Mouse (Mus musculus) C2C12 (cell line): ENCODE measurements at regions not wholly inside any gene's neighbourhood (a gene's known extent, or its start where the extent isn't known, plus 50 kb on each side); places are given as distances from the start of the nearest gene placed in this dataset.

ENCODE experiments used
- CEBPB ChIP-seq: IDR thresholded peaks from one replicate; pipeline ENCODE4 v1.6.1; 2011; ENCODE audit warnings: low read depth, mild to moderate bottlenecking, control low read depth, moderate library complexity
- CTCF ChIP-seq: IDR thresholded peaks from one replicate; pipeline ENCODE4 v1.5.1; 2011; ENCODE audit not compliant: control insufficient read depth, insufficient read depth, insufficient read length

- TF ChIP-seq CTCF (no peak), CEBPB (no peak)
Observed at GRCm38 (mm10) chr4:131166574-131167270, 222.5 kb downstream of the Matn1 start.
